Mouse (Mus musculus) adrenal gland, postnatal 25 days (tissue): Measurements from ENCODE around the gene Ppp1r14b. TPM values are rescaled to one million over a fixed set of nuclear protein-coding genes. Genes with fewer than 3 reads are reported as not detected.

Experiments
- DNase-seq: peaks from one replicate; pipeline ENCODE4 v3.0.0; 2021; ENCODE audit warnings: mixed read lengths
- total RNA-seq: library from RNA; stranded (reverse); gene quantifications from 2 replicates; pipeline ENCODE4 v1.2.3, GENCODE M21; 2021

The Ppp1r14b gene
- total RNA-seq, 1 experiment from 2014 or later, result 178 TPM

DNA sequence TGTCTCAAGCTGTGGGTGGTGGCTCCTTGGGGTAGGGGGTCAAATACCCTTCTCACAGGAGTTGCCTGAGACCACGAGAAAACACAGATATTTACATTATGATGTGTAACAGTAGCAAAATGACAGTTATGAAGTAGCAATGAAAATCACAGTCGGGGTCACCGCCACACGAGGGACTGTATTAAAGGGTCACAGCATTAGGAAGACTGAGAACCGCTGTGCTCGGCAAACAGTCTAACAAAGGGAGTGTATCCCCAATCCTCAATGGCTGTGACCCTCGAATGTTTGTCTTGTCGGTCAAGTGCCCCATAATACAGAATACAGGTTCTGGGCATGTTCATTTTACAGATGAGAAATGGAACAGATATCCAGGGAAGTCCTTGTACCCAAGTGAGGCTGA, 19.2 kb downstream of the Ppp1r14b start:
- DNase-seq, result no peak

DNA sequence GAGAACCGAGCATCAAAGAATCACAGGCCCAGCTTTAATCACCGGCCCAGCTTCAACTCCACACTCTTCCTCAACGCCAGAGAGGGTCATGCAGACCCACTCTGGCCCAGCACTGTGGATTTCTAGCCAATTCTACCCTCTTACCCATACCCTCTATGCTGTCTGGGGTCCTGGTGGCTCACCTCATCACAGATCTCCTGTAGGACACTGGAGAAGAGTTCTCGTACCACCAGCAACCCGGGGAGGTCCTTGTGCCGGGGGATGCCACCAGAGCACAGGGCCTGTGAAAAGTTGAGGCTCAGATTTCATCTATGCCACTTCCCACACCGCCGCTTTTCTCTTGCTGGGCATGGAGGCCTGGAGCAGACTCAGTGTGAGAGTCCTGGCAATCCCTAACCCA, 19.7 kb downstream of the Ppp1r14b start:
- DNase-seq, result no peak

DNA sequence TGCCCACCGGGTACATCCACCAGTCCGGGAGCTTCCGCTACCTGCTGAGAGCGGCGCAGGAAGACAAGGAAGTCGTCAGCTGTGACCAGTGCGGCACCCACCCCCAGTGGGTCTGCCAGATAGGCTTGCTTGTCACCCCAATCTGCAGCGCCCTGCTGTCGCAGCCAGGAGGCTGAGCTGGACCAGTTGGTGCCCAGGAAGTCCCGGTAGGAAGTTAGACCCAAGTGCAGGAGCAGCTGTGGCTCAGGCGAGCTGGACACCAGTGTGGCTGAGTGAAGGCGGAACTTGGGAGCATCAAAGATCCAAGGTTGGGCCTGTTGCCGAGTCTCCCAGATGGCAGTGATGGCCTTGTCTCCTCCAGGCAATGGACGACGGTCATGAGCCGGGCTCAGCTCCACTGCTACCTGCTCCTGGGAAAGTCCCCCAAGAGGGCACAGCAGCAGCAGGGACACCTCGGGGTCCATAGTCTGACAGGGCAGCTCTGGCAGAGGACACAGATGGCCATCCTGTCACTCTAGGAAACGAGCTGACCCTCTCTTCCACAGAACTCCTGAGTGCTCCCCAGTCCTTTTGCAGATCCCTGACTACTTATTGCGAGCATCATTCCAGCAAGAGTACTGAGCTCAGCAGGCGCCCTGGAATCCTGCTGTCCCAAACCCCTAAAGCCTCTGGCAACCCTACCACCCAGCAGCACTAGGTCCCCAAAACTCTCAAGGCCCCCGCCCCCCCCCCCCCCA, 20.7 kb downstream of the Ppp1r14b start:
- DNase-seq, result no peak

DNA sequence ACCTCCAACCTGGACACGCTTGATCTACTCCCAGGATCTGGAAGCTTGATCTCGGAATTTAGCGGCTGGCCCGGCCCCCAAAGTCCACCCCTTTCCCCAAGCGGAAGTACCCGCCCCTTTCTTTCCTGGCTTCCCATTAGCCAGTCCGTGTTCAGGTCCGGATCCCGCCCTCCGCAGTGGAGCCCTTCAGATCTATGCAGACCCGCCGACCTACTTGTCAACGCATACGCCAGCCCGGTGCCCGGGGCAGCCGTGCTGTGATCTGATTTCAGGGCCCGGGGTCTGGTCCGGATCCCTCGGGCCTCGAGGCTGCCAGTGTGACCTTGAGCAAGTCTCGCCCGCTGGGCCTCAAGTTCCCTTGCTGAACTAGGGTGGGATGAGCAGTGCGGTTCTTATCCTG, 21.2 kb downstream of the Ppp1r14b start, which contains the start of the genes Nudt22 and Trpt1:
Gene Nudt22 (minus strand): TSS at position 112 of the 400 bp plus-strand sequence.
Gene Trpt1 (plus strand): TSS at position 126 of the 400 bp plus-strand sequence.
- peak; percentile 89 for DNase-seq

DNA sequence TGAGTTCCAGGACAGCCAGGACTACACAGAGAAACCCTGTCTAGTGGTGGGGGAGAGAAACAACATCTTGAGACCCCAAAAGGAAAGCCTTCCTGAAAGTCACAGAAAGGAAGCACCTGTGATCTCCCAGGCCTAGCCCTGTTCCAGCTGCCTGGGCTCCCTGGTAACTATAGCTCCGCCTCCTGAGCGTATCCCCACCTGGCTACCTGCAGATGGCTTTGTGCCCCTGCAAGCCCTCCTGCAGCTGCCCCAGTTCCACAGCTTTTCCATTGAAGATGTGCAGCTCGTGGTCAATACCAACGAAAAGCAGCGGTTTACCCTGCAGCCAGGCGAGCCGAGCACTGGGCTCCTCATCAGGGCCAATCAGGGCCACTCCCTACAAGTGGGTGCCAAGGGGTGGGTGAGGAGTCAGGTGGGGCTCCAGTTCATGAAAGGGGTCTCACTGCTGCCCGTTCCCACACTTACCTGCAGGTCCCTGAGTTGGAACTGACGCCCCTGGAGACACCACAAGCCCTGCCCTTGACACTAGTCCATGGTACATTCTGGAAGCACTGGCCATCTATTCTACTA, 23.0 kb downstream of the Ppp1r14b start:
- no peak for DNase-seq

DNA sequence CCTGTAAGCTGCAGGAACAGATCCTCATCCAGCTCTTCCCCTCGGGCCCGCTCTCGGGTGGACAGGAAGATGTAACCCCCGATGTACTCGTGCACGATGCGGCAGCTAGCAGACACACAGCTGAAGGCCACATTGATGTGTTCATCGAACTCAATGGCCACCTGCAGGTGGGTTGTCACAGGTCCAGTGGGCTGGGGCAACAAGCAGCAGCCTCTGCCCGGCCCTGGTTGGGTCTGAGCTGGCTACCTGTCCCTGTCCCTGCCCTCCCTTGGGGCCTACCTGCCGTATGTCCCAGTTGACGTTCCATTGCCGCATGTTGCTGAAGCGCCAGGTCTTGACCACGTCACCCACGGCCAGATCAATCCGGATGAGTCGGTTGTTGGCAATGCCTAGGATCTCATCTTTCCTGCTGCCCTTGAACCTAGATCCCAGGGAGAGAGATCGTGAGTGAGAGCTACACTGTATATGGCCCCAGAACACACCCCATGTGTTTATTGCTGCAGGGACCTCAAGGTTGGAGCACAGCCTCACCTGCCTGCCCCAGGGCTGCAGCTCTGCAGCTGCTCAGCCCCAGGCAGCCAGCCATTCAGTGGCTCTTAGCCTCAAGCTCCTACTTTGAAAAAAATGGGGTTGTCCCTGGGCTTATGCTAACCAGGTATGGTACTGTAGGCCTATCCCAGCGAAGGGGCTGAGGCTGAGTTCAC, 24.7 kb downstream of the Ppp1r14b start:
- DNase-seq, result no peak

DNA sequence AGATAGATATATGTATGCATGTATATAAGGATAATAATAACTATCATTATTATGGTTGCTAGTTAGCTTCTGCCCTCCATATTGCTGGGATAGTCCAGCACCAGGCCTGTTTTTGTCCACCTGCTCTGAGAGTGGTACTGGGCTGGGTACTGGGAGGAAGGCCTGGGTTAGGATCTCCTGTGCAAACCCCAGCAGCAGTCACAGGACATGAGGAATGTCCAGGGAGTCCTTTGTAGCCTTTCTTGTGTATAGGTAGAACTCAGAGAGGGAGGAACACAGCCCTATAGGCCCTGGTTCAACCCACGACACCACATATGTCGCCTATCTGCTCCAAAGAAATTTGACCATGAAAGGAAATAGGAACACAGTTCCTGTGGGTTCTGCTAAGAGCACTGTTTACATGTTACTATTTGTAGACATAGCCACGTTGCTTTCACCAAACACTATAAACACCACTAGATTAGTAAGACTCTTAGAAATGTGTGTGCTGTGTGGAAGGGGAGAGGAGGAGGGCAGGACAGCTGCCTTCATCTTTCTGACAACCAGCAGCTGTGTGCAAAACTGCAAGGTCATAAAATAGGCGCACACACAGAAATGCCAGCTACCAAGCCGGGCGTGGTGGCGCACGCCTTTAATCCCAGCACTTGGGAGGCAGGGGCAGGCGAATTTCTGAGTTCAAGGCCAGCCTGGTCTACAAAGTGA, 32.3 kb downstream of the Ppp1r14b start:
- DNase-seq, result no peak

DNA sequence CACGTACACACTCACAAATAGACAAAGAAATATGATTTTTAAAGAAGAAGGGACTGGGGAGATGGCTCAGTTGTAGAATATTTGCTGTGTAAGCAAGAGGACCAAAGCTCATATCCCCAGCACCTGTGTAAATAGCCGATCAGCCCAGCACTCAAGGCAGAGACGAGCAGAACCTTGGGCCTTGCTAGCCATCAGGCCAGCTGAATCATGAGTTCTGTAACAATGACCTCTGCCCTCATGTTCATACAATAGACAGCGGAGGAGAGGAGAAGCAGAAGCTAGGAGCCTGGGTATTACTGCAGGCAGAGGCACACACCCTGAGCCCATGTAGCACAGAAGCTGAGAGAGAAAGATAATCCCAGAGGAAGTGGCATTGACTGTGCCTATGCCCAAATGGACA, 37.7 kb downstream of the Ppp1r14b start:
- DNase-seq, result no peak

DNA sequence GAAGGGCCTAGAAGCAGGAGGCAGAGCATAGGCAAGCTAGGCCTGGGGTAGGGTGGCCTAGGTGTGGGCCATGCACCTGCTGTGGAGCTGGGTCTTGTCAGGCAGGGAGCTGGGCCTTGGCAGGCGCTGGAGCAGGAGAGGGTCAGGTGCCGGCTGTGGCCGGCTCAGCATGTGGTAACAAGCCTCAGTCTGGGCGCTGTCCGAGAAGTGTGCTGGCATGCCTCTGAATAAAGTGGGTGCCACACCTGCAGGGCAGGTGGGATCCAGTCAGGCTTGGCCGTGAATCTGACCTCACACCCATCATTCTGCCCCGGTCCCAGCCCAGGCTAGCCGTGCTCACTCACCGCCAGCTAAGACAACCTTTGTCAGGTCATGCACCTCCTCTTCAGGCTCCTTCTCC, 39.2 kb downstream of the Ppp1r14b start:
- DNase-seq, result no peak

DNA sequence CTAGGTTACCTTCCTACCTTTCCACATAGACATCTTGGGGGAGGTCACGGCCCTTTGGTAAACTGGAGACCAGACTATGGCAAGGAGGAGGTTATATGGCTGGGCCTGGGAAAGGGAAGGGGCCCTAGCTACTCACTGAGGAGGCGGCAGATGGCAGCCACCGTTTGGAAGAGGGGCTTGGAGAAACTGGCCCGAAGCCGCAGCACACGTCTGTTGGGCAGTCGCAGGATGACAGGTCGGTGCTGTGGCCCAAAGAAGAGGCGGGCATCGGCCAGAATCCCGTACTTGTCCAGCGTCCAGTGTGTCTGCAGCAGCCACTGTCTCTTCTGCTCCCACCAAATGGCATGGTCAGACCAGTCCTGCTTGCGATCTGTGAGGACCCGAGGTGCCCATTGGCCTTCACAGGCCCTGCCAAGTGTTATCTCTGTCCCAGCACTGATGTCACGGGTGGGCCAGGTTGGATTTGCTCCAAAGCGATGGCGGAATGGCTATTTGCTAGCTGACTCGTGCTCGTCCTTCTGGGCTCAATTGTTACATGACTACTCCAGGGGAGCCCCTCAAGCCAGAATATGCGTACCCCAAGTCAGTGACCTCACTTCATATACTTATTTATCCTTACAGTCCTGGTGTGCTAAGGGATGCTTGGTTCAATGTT, 39.8 kb downstream of the Ppp1r14b start:
- no peak for DNase-seq

DNA sequence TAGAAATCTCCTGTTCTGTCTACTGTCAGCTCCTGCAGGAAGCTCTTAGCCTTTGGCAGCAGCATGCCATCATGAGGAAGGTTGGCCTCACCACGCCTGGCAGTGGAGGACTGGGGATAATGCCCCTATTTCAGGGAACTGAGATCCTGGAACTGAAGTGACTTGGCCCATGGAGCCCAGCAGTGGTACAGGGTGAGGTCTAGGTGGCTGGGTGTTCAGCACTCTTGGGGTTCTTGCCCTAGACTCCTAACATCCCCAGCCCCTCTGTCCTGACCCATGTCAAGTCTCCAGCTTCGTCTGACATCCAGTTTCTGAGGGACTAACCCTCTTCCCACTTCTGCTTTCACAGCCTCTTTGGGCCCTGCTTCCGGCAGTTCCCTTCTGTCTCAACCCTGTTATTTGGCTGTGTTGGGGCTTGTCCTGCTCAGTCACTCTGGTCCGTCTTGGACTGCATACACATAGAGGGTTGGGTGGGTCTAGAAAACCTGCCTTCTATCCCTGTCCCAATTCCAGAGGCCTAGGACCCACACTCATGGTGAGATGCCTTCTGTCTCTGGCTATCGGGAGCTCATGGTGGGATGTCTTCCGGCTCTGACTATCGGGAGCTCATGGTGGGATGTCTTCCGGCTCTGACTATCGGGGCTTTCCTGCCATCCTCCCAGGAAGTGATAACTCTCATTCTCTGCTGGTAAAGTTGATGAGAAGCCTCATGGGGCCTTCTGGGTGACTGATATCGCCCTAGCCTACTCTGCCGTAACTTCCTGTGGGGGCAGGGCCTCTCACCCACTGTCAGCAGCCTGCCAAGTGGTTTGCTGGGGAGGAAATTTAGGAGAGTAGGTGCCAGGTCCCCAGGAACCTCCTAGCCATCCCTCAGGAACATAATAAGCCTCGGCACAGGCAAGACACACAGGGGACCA, 43.0 kb downstream of the Ppp1r14b start:
- no peak for DNase-seq

DNA sequence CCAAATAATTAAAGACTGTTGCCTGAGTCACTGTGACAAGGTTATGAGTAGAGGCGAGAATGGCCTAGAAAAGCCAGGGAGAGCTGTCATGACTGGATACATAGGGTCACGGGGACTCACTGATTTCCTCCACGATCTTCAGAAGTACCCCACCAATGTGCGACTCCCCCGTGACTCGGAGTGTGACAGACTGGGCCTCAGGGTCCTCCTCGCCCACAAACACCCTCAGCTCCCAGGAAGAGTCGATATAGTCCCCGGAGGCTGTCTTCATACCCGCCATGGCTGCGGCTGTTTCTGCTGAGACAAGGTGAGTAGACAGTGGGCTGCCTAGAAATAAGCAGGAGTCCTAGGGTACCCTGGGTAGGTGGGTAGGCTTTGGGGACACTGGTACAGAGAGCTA, 43.8 kb downstream of the Ppp1r14b start:
- no peak for DNase-seq

DNA sequence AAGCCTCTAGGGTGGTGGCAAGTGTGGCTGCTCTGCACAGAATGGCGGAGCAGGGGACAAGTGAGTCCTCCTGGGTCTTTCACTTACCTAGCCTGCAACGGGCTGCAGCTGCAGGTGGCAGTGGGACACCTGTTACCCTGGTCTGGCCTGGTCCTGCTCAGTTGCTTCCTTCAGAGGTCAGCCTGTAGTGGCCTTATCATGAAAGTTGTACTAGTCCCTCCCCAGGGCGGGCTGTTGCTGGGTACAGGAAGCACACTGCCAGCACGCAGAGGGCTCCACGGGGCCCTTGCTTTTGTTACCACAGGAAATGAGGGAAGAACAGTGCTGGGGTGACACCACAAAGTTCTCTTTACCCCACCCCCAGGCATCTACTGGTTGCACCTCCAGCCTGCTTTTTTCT, 44.4 kb downstream of the Ppp1r14b start, which contains the start of gene Fermt3:
Gene Fermt3 (minus strand): TSS at position 279 of the 400 bp plus-strand sequence.
- no peak for DNase-seq

DNA sequence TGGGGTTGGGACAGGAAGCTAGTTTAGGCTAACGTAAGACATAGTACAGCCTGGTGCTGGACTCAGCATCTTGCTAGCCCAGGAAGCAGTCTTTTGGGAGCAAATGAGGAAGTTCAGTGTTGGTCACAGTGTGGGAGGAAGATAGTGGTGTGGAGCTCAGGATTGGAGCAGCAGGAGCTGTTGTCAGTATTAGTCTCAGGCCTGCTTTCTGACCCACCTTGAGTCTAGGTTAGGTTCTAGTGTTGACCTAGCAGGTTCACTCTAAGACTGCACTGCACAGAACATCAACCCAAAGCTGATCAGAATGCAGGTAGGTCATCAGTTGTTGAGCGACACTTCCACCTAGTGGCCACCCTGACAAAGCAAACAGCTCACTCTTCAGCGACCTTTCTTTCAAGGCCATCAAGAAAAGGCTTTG, 45.5 kb downstream of the Ppp1r14b start:
- DNase-seq, result peak; percentile 55

Other genes with a start within 250 kb of the Ppp1r14b start
- gene Rps6ka4, start 134.3 kb upstream of the Ppp1r14b start, total RNA-seq, result 25.9 and 38.6 TPM in 2 replicates
- gene Ccdc88b, start 116.8 kb upstream of the Ppp1r14b start, total RNA-seq, result 0.62 and 1.1 TPM in 2 replicates
- 95.2 and 108 TPM in 2 replicates for gene Trmt112, start 65.3 kb upstream of the Ppp1r14b start, total RNA-seq
- 196 and 278 TPM in 2 replicates for gene Prdx5, start 64.9 kb upstream of the Ppp1r14b start, total RNA-seq
- 44.2 and 44.6 TPM in 2 replicates for gene Esrra, start 53.2 kb upstream of the Ppp1r14b start, total RNA-seq
- gene Catsperz, start 49.6 kb upstream of the Ppp1r14b start, total RNA-seq, result not detected in 2 replicates
- 0.12 TPM in 1 of 2 replicates, not detected in the other for gene Kcnk4, start 40.5 kb upstream of the Ppp1r14b start, total RNA-seq
- 44.1 and 53.7 TPM in 2 replicates for gene Bad, start 33.1 kb upstream of the Ppp1r14b start, total RNA-seq
- 48.7 and 54.8 TPM in 2 replicates for gene Gpr137, start 32.5 kb upstream of the Ppp1r14b start, total RNA-seq
- gene Plcb3, start 1.5 kb downstream of the Ppp1r14b start, total RNA-seq, result 49.1 and 59.8 TPM in 2 replicates
- gene Fkbp2, start 5.5 kb downstream of the Ppp1r14b start, total RNA-seq, result 102 and 139 TPM in 2 replicates
- gene Vegfb, start 12.7 kb downstream of the Ppp1r14b start, total RNA-seq, result 86.0 and 90.9 TPM in 2 replicates
- gene Dnajc4, start 17.6 kb downstream of the Ppp1r14b start, total RNA-seq, result 46.9 and 50.3 TPM in 2 replicates
- 35.9 and 50.6 TPM in 2 replicates for gene Nudt22, start 21.1 kb downstream of the Ppp1r14b start, total RNA-seq
- 15.9 and 19.5 TPM in 2 replicates for gene Trpt1, start 21.2 kb downstream of the Ppp1r14b start, total RNA-seq
- gene Fermt3, start 44.5 kb downstream of the Ppp1r14b start, total RNA-seq, result 4.2 and 4.4 TPM in 2 replicates
- gene Stip1, start 65.0 kb downstream of the Ppp1r14b start, total RNA-seq, result 158 and 239 TPM in 2 replicates
- 42.7 and 52.1 TPM in 2 replicates for gene Macrod1, start 81.8 kb downstream of the Ppp1r14b start, total RNA-seq
- 1.6 and 2.0 TPM in 2 replicates for gene Flrt1, start 130.8 kb downstream of the Ppp1r14b start, total RNA-seq
- 102 and 132 TPM in 2 replicates for gene Otub1, start 231.3 kb downstream of the Ppp1r14b start, total RNA-seq
- 781 and 926 TPM in 2 replicates for gene Cox8a, start 242.6 kb downstream of the Ppp1r14b start, total RNA-seq